Mouse (Mus musculus) embryonic facial prominence, embryonic 13.5 days (tissue): ENCODE data around the gene Nek3. TPM values are rescaled to one million over a fixed set of nuclear protein-coding genes. Genes with fewer than 3 reads are reported as not detected.

ENCODE experiments used
- ATAC-seq: fragments of 200-750 bp; cut with Nextera tagmentation; 2 replicates; pipeline ENCODE4 v1.8.0; 2017; ENCODE audit warnings: low read depth; ENCODE audit not compliant: insufficient number of reproducible peaks, insufficient read depth, low FRiP score, low TSS enrichment
- H3K27ac ChIP-seq: fragments of 300-500 bp; sonication (generic); 2 replicates; pipeline ENCODE4 v1.5.1; 2015; ENCODE audit warnings: moderate library complexity, mild to moderate bottlenecking, inconsistent platforms
- H3K27me3 ChIP-seq: fragments of 300-500 bp; sonication (generic); 2 replicates; pipeline ENCODE4 v1.6.1; 2015; ENCODE audit warnings: mild to moderate bottlenecking, inconsistent platforms
- H3K36me3 ChIP-seq: fragments of 300-500 bp; sonication (generic); 2 replicates; pipeline ENCODE4 v1.6.1; 2015; ENCODE audit warnings: mild to moderate bottlenecking, inconsistent platforms
- H3K4me1 ChIP-seq: fragments of 300-500 bp; sonication (generic); 2 replicates; pipeline ENCODE4 v1.6.1; 2015; ENCODE audit warnings: inconsistent platforms
- H3K4me2 ChIP-seq: fragments of 300-500 bp; sonication (generic); 2 replicates; pipeline ENCODE4 v1.6.1; 2015; ENCODE audit warnings: moderate library complexity, mild to moderate bottlenecking, inconsistent platforms
- H3K4me3 ChIP-seq: fragments of 300-500 bp; sonication (generic); 2 replicates; pipeline ENCODE4 v1.5.1; 2015; ENCODE audit warnings: mild to moderate bottlenecking, inconsistent platforms
- H3K9ac ChIP-seq: fragments of 300-500 bp; sonication (generic); 2 replicates; pipeline ENCODE4 v1.6.1; 2015; ENCODE audit warnings: mild to moderate bottlenecking, inconsistent platforms
- H3K9me3 ChIP-seq: fragments of 300-500 bp; sonication (generic); 2 replicates; pipeline ENCODE4 v1.6.1; 2016; ENCODE audit warnings: inconsistent platforms
- WGBS: fragments of 180-500 bp; shearing (Covaris S2); methylation state at CpG from one replicate; pipeline ENCODE4 v1.1.7; 2015; ENCODE audit warnings: mixed read lengths; 5-methylcytosine and 5-hydroxymethylcytosine counted together
- polyA plus RNA-seq: library from polyadenylated mRNA; unstranded; fragments of >200 nt; fragmentation: Nextera tagmentation; extraction: Ambion mirVana; gene quantifications from 2 replicates; pipeline ENCODE4 v1.2.1, GENCODE M21; 2015

Nek3 gene
- polyA plus RNA-seq: 4.1 and 5.6 TPM in 2 replicates

DNA sequence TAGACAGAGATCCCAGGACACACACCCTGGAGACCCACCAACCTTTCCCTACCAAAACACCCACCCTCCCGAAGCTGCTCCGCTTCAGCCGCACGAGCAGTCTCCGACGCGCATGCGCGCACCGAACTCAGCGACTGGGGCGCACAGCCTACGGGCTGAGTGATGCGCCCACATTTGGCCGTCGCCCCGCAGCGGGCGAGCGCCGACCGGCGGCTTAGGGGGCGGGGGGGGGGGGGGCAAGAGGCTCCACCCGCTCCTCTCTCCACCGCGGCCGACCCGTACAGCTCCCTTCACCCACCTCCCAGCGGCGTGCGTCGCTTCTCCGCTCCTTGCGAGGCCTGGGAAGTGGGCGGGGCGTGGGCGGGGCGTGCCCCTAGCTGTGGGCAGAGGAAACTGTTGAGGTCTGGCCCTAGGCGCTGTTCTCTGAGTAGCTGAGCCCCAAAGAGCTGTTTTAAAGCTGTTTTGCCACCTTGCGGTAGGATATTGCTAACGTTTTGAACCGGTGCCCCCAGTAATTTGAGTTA, at the start of gene Nek3:
Gene Nek3, minus strand, starts transcription at position 356 of the 524 bp plus-strand sequence.
- Histone ChIP-seq H3K9me3 (no peaks in the 10 kb centered on the region), H3K27me3 (no peaks in the 10 kb centered on the region), H3K9ac (peak within 1 kb of the TSS; percentile 65), H3K36me3 (peaks cover 31% of the 10 kb centered on the region), H3K4me1 (peaks cover 14% of the 10 kb centered on the region), H3K27ac (peak within 1 kb of the TSS; percentile 64), H3K4me3 (peak within 1 kb of the TSS; percentile 56), H3K4me2 (peak within 1 kb of the TSS; percentile 57)
- peak; percentile 97 for ATAC-seq
- under 1% methylated on average over 36 of the region's 43 CpGs for WGBS

DNA sequence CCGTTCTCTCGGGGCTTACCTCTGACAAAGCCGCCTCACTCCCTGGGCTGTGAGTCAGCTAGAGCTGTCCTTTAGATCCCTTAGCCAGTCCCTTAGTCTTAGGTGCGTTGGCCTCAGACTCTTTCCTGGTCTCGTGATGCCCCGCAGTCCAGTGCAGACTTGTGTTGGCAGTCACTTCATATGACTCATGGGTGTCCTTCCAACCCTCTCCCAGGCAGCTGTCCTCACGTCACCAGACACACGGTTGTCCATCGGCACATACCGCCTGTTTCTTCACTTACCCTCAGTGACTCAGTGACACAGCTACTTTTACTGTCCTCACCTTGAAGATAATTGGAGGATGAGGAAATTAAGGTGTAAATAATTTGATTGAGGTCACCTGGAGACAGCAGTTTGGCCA, 48.6 kb upstream of the Nek3 start:
- Histone ChIP-seq H3K4me2 (no peak overlapping the region), H3K27ac (no peak overlapping the region), H3K36me3 (peaks cover 75% of the 10 kb centered on the region), H3K4me3 (no peak overlapping the region), H3K4me1 (no peaks in the 10 kb centered on the region), H3K9ac (no peak overlapping the region), H3K9me3 (no peaks in the 10 kb centered on the region), H3K27me3 (no peaks in the 10 kb centered on the region)
- ATAC-seq: no peak
- WGBS: 93% methylated on average over 10 of the region's 10 CpGs

DNA sequence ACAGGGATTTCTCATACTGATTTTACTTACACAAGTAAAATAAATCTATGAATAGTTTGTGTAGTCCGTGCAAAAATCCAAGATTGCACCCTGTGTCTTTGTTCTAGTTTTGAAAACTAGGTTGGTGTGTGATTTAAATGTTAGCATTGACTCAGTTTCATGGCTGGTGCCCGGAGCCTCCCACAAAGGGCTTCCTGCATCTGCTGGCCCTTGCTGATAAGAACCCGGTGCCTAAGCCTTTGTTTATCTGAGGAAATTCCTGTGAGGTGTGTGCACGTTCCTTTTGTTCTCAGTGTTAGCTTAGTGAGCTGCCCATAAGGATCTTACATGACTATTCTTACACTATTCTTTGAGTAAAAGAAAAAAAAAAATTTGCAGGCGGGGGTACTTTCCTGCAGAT, 42.8 kb upstream of the Nek3 start:
- Histone ChIP-seq H3K4me2 (no peak overlapping the region), H3K9me3 (no peaks in the 10 kb centered on the region), H3K4me1 (no peaks in the 10 kb centered on the region), H3K4me3 (no peak overlapping the region), H3K9ac (no peak overlapping the region), H3K27ac (no peak overlapping the region), H3K36me3 (peaks cover 68% of the 10 kb centered on the region), H3K27me3 (no peaks in the 10 kb centered on the region)
- ATAC-seq: no peak
- WGBS: 65% methylated on average over 5 of the region's 5 CpGs

DNA sequence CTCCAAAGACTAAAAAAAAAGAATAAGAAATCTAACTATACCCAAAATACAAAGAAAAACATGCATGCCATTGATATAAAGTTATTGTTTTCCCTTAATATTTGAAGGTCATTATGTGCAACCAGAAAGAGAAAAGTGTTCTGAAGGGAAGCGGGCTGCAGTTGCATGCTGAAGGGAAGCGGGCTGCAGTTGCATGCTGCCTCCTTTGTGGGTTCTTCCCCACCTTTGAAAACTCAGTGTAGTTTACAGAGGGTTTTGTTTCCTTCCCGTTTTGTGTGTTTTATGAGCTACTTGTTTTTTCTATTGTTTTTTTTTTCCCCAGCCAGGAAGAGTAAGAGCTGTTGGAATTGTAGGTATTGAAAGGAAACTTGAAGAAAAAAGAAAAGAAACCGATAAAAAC, 41.3 kb upstream of the Nek3 start:
- Histone ChIP-seq H3K4me1 (no peaks in the 10 kb centered on the region), H3K36me3 (peaks cover 70% of the 10 kb centered on the region), H3K9ac (no peak overlapping the region), H3K9me3 (no peaks in the 10 kb centered on the region), H3K27ac (no peak overlapping the region), H3K4me3 (no peak overlapping the region), H3K27me3 (no peaks in the 10 kb centered on the region), H3K4me2 (no peak overlapping the region)
- WGBS: 82% methylated on average over 4 of the region's 4 CpGs
- no peak for ATAC-seq

DNA sequence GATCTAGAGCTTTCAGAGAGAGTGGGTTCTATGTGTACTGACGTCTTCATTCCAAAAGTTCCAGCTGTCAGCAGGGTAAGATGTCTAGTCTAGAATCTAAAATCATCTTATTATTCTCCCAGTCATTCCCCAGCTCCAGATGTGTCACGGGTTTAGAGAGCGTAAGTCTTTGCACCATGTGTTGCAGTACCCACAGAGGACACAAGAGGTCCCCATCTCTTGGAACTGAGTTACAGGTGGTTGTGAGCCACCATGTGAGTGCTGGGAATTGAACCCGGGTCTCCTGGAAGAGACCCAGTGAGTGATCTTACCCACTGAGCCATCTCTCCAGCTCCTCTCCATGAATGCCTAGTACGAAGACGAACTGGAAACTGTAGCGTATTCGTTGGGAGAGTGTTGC, 33.2 kb upstream of the Nek3 start:
- no peak overlapping the region for H3K4me3 ChIP-seq
- H3K9me3 ChIP-seq: no peaks in the 10 kb centered on the region
- no peak overlapping the region for H3K27ac ChIP-seq
- H3K4me1 ChIP-seq: peaks cover 1% of the 10 kb centered on the region
- no peak overlapping the region for H3K9ac ChIP-seq
- H3K4me2 ChIP-seq: no peak overlapping the region
- WGBS: 98% methylated on average over 8 of the region's 8 CpGs
- H3K36me3 ChIP-seq: peaks cover 43% of the 10 kb centered on the region
- H3K27me3 ChIP-seq: no peaks in the 10 kb centered on the region
- ATAC-seq: no peak

DNA sequence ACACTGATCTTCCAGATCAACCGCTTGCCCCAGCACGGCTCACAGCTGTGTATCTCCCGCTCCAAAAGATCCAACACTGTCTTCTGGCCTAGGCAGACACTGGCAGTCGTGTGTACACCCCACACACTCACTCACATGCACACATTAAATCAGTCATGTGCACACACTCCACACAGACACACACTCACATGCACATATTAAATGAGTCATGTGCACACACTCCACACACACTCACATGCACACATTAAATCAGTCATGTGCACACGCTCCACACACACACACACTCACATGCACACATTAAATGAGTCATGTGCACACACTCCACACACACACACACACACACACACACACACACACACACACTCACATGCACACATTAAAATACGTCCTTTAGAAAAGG, 31.7 kb upstream of the Nek3 start:
- H3K9ac ChIP-seq: no peak overlapping the region
- H3K36me3 ChIP-seq: peaks cover 31% of the 10 kb centered on the region
- no peaks in the 10 kb centered on the region for H3K27me3 ChIP-seq
- no peak for ATAC-seq
- H3K9me3 ChIP-seq: no peaks in the 10 kb centered on the region
- H3K27ac ChIP-seq: no peak overlapping the region
- H3K4me2 ChIP-seq: no peak overlapping the region
- WGBS: 86% methylated on average over 6 of the region's 6 CpGs
- peaks cover 10% of the 10 kb centered on the region for H3K4me1 ChIP-seq
- H3K4me3 ChIP-seq: no peak overlapping the region

DNA sequence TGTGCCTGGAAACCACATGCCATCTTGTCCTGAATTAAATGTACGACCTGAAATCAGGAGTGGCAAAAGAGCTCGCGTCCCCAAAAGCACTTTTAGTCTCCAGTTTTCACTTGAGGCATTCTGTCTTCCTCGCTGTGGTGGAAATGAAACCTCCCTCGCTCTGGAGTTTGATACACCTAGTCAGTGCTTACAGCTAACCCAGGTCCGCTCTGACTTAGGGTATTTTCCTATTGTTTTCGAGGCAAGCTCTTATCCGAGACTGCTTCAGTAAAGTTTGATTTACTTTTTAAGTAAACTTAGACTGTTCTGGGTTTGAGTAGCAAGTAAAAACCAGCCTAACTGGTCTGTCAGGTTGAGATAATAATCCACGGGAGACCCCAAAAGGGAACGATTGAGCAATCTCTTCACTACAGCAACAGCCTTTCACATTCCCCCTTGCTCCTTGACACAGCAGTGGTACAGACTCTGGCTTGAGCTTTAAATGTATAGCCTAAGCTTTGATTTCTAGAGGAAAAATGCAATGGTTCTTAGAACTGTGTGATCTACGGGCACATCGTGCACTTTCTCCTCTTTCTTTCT, 27.3 kb upstream of the Nek3 start:
- Histone ChIP-seq H3K27ac (peak overlapping the region; percentile 99), H3K27me3 (no peaks in the 10 kb centered on the region), H3K4me1 (peaks cover 10% of the 10 kb centered on the region), H3K9me3 (no peaks in the 10 kb centered on the region), H3K9ac (peak overlapping the region; percentile 96), H3K4me3 (peak overlapping the region; percentile 80), H3K36me3 (no peaks in the 10 kb centered on the region), H3K4me2 (peak overlapping the region; percentile 71)
- no peak for ATAC-seq
- 11% methylated on average over 12 of the region's 12 CpGs for WGBS

DNA sequence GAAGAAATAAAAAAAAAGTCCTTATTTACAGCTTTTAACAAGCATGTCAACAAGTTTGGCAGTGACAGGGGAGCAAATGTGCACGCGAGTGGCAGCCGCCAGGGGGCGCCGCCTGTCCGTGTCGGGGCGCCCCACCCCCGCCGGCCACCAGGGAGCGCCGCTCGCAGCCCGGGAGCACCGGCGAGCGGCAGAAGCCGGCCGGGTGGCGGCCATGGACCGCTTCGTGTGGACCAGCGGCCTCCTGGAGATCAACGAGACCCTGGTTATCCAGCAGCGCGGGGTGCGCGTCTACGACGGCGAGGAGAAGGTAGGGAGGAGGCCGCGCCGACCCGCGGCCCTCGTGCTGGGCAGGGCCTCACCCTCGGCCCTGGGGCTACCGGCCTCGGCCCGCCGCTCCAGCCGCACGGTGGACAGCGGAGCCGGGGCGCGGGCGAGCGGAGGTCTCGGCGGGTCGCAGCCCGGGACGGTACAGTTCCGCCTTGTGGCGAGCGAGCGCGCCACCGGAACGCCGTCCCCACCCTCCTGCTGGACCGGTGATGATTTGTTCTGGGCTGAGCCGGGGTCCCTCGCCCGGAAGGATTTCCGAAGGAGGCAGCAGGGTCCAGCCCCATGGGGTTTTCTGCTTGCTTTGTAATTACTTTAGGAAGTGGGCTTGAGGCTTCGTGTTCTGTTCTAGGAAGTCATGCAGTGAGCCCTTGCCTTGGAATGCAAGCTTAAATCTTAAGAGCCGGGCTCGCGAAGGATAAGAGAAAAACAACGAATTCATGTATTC, 26.6 kb upstream of the Nek3 start, which contains the start of gene Vps36:
Gene Vps36, plus strand, starts transcription at position 150 of the 772 bp plus-strand sequence.
- Histone ChIP-seq H3K4me3 (peak within 1 kb of the TSS; percentile 80), H3K4me2 (peak within 1 kb of the TSS; percentile 71), H3K9ac (peak within 1 kb of the TSS; percentile 96), H3K27ac (peak within 1 kb of the TSS; percentile 99), H3K36me3 (no peaks in the 10 kb centered on the region), H3K9me3 (no peaks in the 10 kb centered on the region), H3K27me3 (no peaks in the 10 kb centered on the region), H3K4me1 (peaks cover 10% of the 10 kb centered on the region)
- peak; percentile 91 for ATAC-seq
- under 1% methylated on average over 73 of the region's 73 CpGs for WGBS

DNA sequence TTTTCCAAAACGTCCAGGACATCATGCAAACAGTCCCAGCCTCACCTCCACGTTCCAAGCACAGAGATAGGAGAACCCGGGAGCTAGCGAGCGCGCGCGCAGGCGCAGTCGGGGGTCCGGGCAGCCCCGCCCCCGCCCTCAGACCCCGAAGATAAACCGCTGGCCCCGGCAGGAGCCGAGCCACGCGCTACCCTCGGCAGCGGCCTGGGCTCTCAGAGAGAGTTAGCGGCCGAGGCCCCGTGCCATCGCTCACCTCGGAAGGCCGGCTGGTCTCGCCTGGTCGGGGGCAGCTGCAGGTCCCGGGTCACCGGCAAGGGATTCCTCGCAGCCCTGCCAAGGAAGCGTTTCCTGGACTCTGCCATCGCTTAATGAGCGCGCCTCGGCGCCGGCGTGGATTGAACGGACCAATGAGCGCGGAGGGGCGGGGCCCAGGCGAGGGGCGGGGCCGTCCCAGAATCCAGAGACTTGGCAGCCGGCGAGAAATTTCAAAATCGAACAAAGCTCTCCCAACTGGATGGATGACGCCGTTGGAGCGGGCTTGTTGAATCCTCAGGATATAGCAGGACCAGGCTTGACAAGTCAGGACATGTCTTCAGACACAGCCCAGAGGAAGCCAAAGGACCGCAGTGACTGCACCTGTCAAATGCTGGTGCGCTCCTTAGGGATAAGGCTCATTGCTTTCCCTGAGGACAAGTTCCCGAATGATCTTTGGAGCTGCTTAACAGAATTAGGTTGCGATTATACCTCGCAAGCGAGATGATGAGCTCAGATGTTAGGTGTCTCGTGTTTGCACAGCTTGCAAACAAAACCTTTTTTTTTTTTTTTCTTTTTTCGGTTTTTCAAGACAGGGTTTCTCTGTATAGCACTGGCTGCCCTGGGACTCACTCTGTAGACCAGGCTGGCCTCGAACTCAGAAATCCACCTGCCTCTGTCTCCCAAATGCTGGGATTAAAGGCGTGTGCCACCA, 19.5 kb upstream of the Nek3 start, which contains the start of gene Ckap2:
Gene Ckap2, minus strand, starts transcription at position 389 of the 967 bp plus-strand sequence.
- ATAC-seq: peak; percentile 94
- Histone ChIP-seq H3K36me3 (no peaks in the 10 kb centered on the region), H3K4me3 (peak within 1 kb of the TSS; percentile 74), H3K27me3 (no peaks in the 10 kb centered on the region), H3K27ac (peak within 1 kb of the TSS; percentile 84), H3K4me2 (peak within 1 kb of the TSS; percentile 76), H3K9me3 (no peaks in the 10 kb centered on the region), H3K4me1 (peaks cover 17% of the 10 kb centered on the region), H3K9ac (peak within 1 kb of the TSS; percentile 74)
- 2% methylated on average over 63 of the region's 63 CpGs for WGBS

DNA sequence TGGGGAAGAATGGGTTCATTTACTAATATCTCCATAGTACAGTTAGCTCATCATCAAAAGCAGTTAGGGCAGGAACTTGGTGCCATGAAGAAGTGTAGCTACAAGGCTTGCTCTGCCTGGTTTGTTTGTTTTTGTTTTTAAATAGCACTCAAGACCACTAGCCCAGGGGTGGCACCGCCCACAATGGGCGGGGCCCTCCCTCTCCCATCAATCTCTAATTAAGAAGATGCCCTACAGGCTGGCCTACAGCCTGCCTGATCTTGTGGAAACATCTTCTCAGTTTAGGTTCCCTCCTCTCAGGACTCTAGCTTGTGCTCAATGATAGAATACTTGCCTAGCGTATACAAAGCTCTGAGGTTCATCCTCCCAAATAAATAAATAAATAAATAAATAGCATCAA, 18.6 kb upstream of the Nek3 start:
- H3K27me3 ChIP-seq: no peaks in the 10 kb centered on the region
- 1% methylated on average over 3 of the region's 3 CpGs for WGBS
- peak overlapping the region; percentile 74 for H3K4me3 ChIP-seq
- H3K9ac ChIP-seq: peak overlapping the region; percentile 74
- H3K4me1 ChIP-seq: peaks cover 17% of the 10 kb centered on the region
- no peaks in the 10 kb centered on the region for H3K9me3 ChIP-seq
- no peak overlapping the region for H3K27ac ChIP-seq
- H3K4me2 ChIP-seq: peak overlapping the region; percentile 76
- ATAC-seq: peak; percentile 23
- no peaks in the 10 kb centered on the region for H3K36me3 ChIP-seq

DNA sequence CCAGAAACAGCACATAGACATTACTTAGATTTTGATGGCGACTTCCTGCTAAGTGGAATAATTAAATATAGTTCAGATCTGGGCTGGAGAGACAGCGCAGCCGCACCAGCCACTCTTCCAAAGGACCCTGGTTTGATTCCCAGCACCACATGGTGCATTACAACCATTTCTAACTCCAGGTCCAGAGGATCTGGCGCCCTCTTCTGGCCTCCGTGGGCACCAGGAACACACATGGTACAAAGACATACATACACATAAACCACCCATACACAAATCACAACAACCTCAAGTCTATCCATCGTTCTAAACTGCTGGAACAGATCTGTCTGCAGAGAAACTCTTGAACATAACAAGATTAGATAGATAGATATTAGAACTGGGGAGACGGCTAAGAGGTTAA, 9.7 kb upstream of the Nek3 start:
- Histone ChIP-seq H3K9ac (no peak overlapping the region), H3K4me3 (no peak overlapping the region), H3K9me3 (peaks cover 4% of the 10 kb centered on the region; the same call in 1 of the 2 replicates), H3K27me3 (no peaks in the 10 kb centered on the region), H3K4me1 (no peaks in the 10 kb centered on the region), H3K4me2 (no peak overlapping the region), H3K27ac (no peak overlapping the region), H3K36me3 (peaks cover 55% of the 10 kb centered on the region)
- no peak for ATAC-seq
- WGBS: 96% methylated on average over 7 of the region's 7 CpGs
